Mouse (Mus musculus): ENCODE measurements around the gene Tssk1. TPM values are rescaled to one million over a fixed set of nuclear protein-coding genes. Genes with fewer than 3 reads are reported as not detected.
A peak's percentile ranks its signal among the peaks of the same experiment; 100 is the strongest.

Gene Tssk1
- polyA plus RNA-seq, 1 experiment, result not detected

- Histone ChIP-seq H3K27ac (ENCODE audit: insufficient read depth, low read length) (no peak overlapping the region), H3K4me3 (ENCODE audit: insufficient read depth, low read length) (no peak overlapping the region), H3K4me1 (ENCODE audit: control insufficient read depth, insufficient read depth, low read length) (no peaks in the 10 kb centered on the region)
- TF ChIP-seq POLR2A (IDR thresholded peaks at IDR 0.05; ENCODE audit: low read depth, low read length) (no peak), CTCF (IDR thresholded peaks at IDR 0.05; ENCODE audit: borderline replicate concordance, insufficient read depth, low read length) (no peak)
Observed at GRCm38 (mm10) chr16:17938187-17938586, 44.2 kb downstream of the Tssk1 start.

DNA sequence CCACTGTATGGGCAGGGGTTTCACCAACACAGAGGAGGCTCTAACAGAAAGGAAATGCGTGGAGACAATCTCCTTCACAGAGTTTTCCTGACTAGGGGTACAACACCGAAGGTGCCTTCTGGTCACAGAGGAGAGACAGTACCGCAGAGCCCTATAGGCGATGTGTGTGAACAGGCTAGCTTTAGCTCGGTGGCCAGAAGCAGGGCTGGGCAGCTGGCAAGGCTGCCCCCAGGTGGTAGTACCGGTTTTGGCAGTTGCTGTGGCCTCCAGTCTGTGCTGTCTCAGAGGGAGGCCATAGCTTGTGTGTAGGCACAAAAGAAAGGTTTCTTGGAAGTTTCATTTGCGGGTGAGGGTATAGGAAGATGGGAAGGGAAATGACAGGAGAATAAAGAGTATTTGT, 44.8 kb downstream of the Tssk1 start:
- TF ChIP-seq POLR2A (IDR thresholded peaks at IDR 0.05; ENCODE audit: low read depth, low read length) (no peak), CTCF (IDR thresholded peaks at IDR 0.05; ENCODE audit: borderline replicate concordance, insufficient read depth, low read length) (peak; percentile 71)

GRCm38 (mm10) chr16:17939255-17939751, 45.3 kb downstream of the Tssk1 start:
- Histone ChIP-seq H3K27ac (ENCODE audit: insufficient read depth, low read length) (no peak overlapping the region), H3K4me1 (ENCODE audit: control insufficient read depth, insufficient read depth, low read length) (no peaks in the 10 kb centered on the region), H3K4me3 (ENCODE audit: insufficient read depth, low read length) (no peak overlapping the region)
- TF ChIP-seq POLR2A (IDR thresholded peaks at IDR 0.05; ENCODE audit: low read depth, low read length), result no peak
- TF ChIP-seq CTCF (IDR thresholded peaks at IDR 0.05; ENCODE audit: borderline replicate concordance, insufficient read depth, low read length), result no peak

More for the DNA sequence above, 44.8 kb downstream of the Tssk1 start:
- Histone ChIP-seq H3K4me1 (ENCODE audit: control insufficient read depth, insufficient read depth, low read length) (no peaks in the 10 kb centered on the region), H3K27ac (ENCODE audit: insufficient read depth, low read length) (no peak overlapping the region), H3K4me3 (ENCODE audit: insufficient read depth, low read length) (no peak overlapping the region)

DNA sequence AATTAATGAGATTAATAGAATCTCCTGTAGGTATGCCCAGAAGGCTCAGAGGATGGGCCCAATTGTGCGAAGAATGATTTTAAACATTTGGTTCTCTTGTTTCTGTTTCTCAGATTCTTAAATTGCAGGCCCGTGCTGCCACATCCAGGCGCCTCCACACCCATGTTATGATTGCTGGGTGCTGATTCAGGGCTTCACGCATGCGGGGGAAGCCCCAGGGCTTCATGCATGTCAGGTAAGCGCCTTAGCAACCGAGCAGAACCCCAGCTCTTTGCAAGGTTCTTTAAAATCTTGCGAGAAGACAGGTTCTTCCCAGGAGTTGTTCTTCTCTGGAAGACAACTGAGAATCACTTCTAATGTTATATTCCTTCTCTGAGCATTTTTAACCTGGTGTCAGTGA, 49.4 kb downstream of the Tssk1 start:
- TF ChIP-seq CTCF (IDR thresholded peaks at IDR 0.05; ENCODE audit: borderline replicate concordance, insufficient read depth, low read length) (no peak), POLR2A (IDR thresholded peaks at IDR 0.05; ENCODE audit: low read depth, low read length) (no peak)
- Histone ChIP-seq H3K27ac (ENCODE audit: insufficient read depth, low read length) (no peak overlapping the region), H3K4me3 (ENCODE audit: insufficient read depth, low read length) (no peak overlapping the region), H3K4me1 (ENCODE audit: control insufficient read depth, insufficient read depth, low read length) (no peaks in the 10 kb centered on the region)

- no peak for TF ChIP-seq CTCF (IDR thresholded peaks at IDR 0.05; ENCODE audit: borderline replicate concordance, insufficient read depth, low read length)
- TF ChIP-seq POLR2A (IDR thresholded peaks at IDR 0.05; ENCODE audit: low read depth, low read length), result no peak
Observed at GRCm38 (mm10) chr16:17945081-17945831, 51.2 kb downstream of the Tssk1 start.

More at GRCm38 (mm10) chr16:17945081-17945831, 51.2 kb downstream of the Tssk1 start:
- no peaks in the 10 kb centered on the region; the same call in 1 of the 2 replicates for H3K4me1 ChIP-seq (ENCODE audit: control insufficient read depth, insufficient read depth, low read length)
- H3K27ac ChIP-seq (ENCODE audit: insufficient read depth, low read length), result no peak overlapping the region
- H3K4me3 ChIP-seq (ENCODE audit: insufficient read depth, low read length), result no peak overlapping the region

Other genes with a start within 250 kb of the Tssk1 start
- 7.1 and 9.7 TPM in 2 replicates for gene Ccdc74a, start 247.8 kb upstream of the Tssk1 start, polyA plus RNA-seq (2011; ENCODE audit: insufficient read length, low read depth, missing spikeins)
- 65.3 and 67.2 TPM in 2 replicates for gene Med15, start 161.3 kb upstream of the Tssk1 start, polyA plus RNA-seq (2011; ENCODE audit: insufficient read length, low read depth, missing spikeins)
- gene Klhl22, start 134.6 kb upstream of the Tssk1 start, polyA plus RNA-seq (2011; ENCODE audit: insufficient read length, low read depth, missing spikeins), result 53.4 and 63.8 TPM in 2 replicates
- 46.1 and 46.5 TPM in 2 replicates for gene Scarf2, start 96.9 kb upstream of the Tssk1 start, polyA plus RNA-seq (2011; ENCODE audit: insufficient read length, low read depth, missing spikeins)
- not detected in 2 replicates for gene B830017H08Rik, start 61.1 kb upstream of the Tssk1 start, polyA plus RNA-seq (2011; ENCODE audit: insufficient read length, low read depth, missing spikeins)
- gene Car15, start 55.9 kb upstream of the Tssk1 start, polyA plus RNA-seq (2011; ENCODE audit: insufficient read length, low read depth, missing spikeins), result 0.90 and 1.4 TPM in 2 replicates
- gene Gm20518, start 2.6 kb upstream of the Tssk1 start, polyA plus RNA-seq (2011; ENCODE audit: insufficient read length, low read depth, missing spikeins), result 0.26 TPM in 1 of 2 replicates, not detected in the other
- 46.3 and 53.0 TPM in 2 replicates for gene Dgcr2, start 4.3 kb downstream of the Tssk1 start, polyA plus RNA-seq (2011; ENCODE audit: insufficient read length, low read depth, missing spikeins)
- not detected in 2 replicates for gene Tssk2, start 4.4 kb downstream of the Tssk1 start, polyA plus RNA-seq (2011; ENCODE audit: insufficient read length, low read depth, missing spikeins)
- 17.5 and 20.7 TPM in 2 replicates for gene Ess2, start 17.1 kb downstream of the Tssk1 start, polyA plus RNA-seq (2011; ENCODE audit: insufficient read length, low read depth, missing spikeins)
- not detected in 2 replicates for gene Gsc2, start 20.8 kb downstream of the Tssk1 start, polyA plus RNA-seq (2011; ENCODE audit: insufficient read length, low read depth, missing spikeins)
- 77.8 and 111 TPM in 2 replicates for gene Slc25a1, start 34.0 kb downstream of the Tssk1 start, polyA plus RNA-seq (2011; ENCODE audit: insufficient read length, low read depth, missing spikeins)
- gene Vpreb2, start 86.2 kb downstream of the Tssk1 start, polyA plus RNA-seq (2011; ENCODE audit: insufficient read length, low read depth, missing spikeins), result not detected in 2 replicates
- 26.1 and 34.5 TPM in 2 replicates for gene Dgcr6, start 158.6 kb downstream of the Tssk1 start, polyA plus RNA-seq (2011; ENCODE audit: insufficient read length, low read depth, missing spikeins)
- gene Prodh, start 196.0 kb downstream of the Tssk1 start, polyA plus RNA-seq (2011; ENCODE audit: insufficient read length, low read depth, missing spikeins), result 0.70 and 0.80 TPM in 2 replicates
- gene Rtn4r, start 233.4 kb downstream of the Tssk1 start, polyA plus RNA-seq (2011; ENCODE audit: insufficient read length, low read depth, missing spikeins), result 1.2 and 1.4 TPM in 2 replicates

Measured in embryonic fibroblast, embryonic 13.5 days (primary cell).